Mouse (Mus musculus) layer of hippocampus, postnatal 10 days (tissue): ENCODE data around the gene Fndc4. TPM values are rescaled to one million over a fixed set of nuclear protein-coding genes. Genes with fewer than 3 reads are reported as not detected.

Source experiments
- DNase-seq, 2 experiments: peaks; one replicate each; pipeline ENCODE4 v3.0.0; 2021; ENCODE audit warnings: low spot score in 2 of 2
- total RNA-seq, 2 experiments: library from RNA; stranded (reverse); gene quantifications; 2 replicates each; pipeline ENCODE4 v1.2.3; 2021

Fndc4 gene
- total RNA-seq, 2 experiments from 2014 or later: 164 to 185 TPM

- no peak for DNase-seq
Observed at GRCm38 (mm10) chr5:31266101-31266500, 29.8 kb downstream of the Fndc4 start.

DNA sequence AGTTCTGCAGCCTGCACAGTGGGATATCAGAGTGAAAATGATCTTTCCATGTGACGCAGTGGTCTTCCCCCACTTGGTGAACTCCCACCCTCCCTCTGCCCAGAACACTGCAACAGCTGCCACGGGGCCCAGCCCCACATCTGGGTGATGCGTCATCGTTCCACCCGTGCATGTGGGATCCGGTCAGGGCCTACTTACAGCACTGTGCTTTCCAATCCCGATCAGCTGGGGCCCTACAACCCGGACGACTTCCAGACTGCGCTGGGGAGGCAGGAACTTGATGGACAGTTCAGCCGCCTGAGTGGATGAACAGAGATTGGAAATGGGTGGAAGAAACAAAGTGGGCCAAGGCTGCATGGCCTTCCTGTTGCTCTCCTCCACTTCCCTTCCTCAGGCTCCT is 38.3 kb downstream of the Fndc4 start:
- no peak for DNase-seq

- no peak for DNase-seq
Observed at GRCm38 (mm10) chr5:31255971-31256370, 39.9 kb downstream of the Fndc4 start.

GRCm38 (mm10) chr5:31255381-31255780 is 40.5 kb downstream of the Fndc4 start:
- DNase-seq: no peak

DNA sequence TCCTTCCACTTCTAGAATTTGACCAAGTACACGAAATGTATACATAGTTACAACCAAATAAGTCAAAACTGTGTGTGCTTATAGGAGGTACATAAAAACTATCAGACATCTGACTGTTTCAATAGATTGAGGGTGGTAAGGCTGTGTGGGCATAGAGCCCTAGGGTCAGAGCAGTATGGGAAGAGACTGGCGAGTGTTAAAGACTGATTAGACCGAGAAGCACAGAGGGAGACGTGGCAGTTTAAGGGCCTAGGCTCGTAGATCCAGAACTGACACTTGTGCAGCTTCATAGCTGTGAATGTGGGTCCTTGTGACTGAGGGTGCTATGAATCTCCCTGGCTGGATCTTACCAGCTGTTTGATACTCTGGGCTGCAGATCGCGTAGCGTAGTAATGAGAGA is 41.0 kb downstream of the Fndc4 start:
- DNase-seq: no peak

DNA sequence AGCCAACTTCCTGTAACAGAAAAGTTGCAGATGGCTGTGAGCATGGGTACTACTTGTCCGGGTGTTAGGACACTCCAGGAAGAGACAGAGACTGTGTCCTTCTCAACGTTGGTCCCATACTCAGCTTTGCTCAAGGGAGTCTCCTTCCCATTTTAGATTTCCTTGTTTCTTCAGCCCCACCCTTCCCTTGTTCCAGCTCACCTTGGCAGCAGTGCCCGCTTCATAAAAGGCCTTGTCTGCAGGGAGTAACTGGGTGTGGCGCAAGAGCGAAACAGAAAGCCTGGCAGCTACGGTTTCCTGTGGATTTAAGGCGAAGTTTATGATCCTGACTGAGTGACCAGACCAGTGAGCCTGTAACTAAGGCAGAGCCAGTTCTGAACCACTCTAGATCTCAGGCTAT is 41.4 kb downstream of the Fndc4 start:
- DNase-seq: no peak

DNA sequence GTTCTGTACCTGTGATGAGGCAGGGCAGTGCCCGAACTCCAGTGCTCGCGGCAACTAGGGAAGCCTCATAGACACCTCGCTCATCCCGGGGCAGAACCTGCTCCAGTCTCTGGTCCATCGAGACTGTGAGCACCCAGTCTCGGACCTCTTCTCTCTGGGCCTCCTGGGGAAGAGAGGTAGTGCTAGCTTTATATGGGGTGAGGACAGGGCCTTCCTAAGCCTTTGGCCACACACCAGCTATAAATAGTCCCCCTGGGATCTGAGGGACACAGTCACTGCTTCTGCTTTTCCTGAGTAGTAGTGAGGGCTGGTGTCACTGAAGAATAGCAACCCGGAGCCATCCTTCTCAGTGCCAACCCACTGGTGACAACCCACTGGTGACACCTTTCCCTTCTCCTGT is 42.1 kb downstream of the Fndc4 start:
- no peak for DNase-seq

DNA sequence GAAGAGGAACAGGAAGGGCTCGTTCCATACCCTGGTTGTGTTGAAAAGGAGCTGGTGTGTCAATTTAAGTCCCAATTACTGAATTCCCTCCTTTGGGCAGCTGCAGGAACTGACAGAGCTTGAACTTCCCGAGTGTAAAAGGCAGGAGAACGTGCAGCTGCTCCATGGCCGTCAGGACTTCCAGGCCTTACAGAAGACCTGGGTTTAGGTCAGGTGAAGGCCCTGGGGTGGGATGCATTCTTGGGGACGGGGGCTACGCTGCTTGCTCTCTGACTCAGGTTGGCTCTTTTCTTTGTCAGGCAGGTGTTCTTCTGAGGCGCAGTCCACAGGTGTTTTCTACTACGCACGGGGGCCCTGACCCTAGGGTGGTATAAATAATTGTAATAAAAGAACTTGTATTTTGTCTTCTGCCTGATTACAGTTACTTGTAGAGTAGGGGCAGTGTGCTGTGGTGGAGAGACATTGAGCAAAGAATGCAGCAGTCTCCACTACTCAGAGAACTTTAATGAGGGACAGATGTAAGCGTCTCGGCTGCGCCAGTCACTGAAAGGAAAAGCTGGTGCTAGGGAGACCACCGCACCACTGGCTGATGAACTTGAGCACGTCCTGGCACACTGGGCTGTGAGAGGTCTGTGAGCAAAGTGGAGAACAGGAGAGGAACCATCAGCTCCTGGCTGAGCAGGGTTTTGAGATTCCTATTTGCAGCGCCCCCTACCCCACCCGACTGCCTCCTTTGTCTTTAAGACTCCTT is 42.9 kb downstream of the Fndc4 start:
- DNase-seq: no peak

- DNase-seq: no peak
Observed at GRCm38 (mm10) chr5:31252151-31252550, 43.7 kb downstream of the Fndc4 start.

- DNase-seq: peak; percentile 21 to 34
Observed at GRCm38 (mm10) chr5:31251541-31252101, 44.3 kb downstream of the Fndc4 start, which contains the start of gene Krtcap3. Krtcap3 (plus strand) TSS chr5:31251691.

GRCm38 (mm10) chr5:31250716-31251115 is 45.2 kb downstream of the Fndc4 start:
- DNase-seq: no peak

Other genes with a start within 250 kb of the Fndc4 start
- 10 to 100 TPM; 80.1 to 86.1 TPM for gene Atraid, start 247.8 kb downstream of the Fndc4 start, total RNA-seq
- gene Slc5a6, start 247.2 kb downstream of the Fndc4 start, total RNA-seq: 10 to 100 TPM; 14.2 to 16.6 TPM
- 10 to 100 TPM; 21.2 to 23.2 TPM for gene Cad, start 241.3 kb downstream of the Fndc4 start, total RNA-seq
- not detected for gene Dnajc5g, start 189.8 kb downstream of the Fndc4 start, total RNA-seq
- 10 to 100 TPM; 41.0 to 47.6 TPM for gene Slc30a3, start 187.8 kb downstream of the Fndc4 start, total RNA-seq
- gene Trim54, start 179.4 kb downstream of the Fndc4 start, total RNA-seq: not detected
- gene Ucn, start 157.3 kb downstream of the Fndc4 start, total RNA-seq: not detected
- 10 to 100 TPM; 36.3 to 41.4 TPM for gene Mpv17, start 141.8 kb downstream of the Fndc4 start, total RNA-seq
- 1 to 10 TPM; 2.2 to 2.6 TPM for gene Gm29609, start 116.2 kb downstream of the Fndc4 start, total RNA-seq
- 10 to 100 TPM; 57.4 to 66.3 TPM for gene Gtf3c2, start 115.9 kb downstream of the Fndc4 start, total RNA-seq
- gene Snx17, start 102.9 kb downstream of the Fndc4 start, total RNA-seq: 10 to 100 TPM; 77.1 to 83.3 TPM
- 10 to 100 TPM; 53.0 to 62.7 TPM for gene Eif2b4, start 102.7 kb downstream of the Fndc4 start, total RNA-seq
- 10 to 100 TPM; 28.9 to 33.1 TPM for gene Zfp513, start 93.8 kb downstream of the Fndc4 start, total RNA-seq
- 100 to 1,000 TPM; 102 to 107 TPM for gene Ppm1g, start 75.4 kb downstream of the Fndc4 start, total RNA-seq
- 10 to 100 TPM; 76.3 to 76.6 TPM for gene Nrbp1, start 55.2 kb downstream of the Fndc4 start, total RNA-seq
- gene Gm9970, start 54.8 kb downstream of the Fndc4 start, total RNA-seq: not detected
- 1 to 10 TPM; 2.3 to 2.9 TPM for gene Krtcap3, start 44.4 kb downstream of the Fndc4 start, total RNA-seq
- gene Ift172, start 5.0 kb downstream of the Fndc4 start, total RNA-seq: 10 to 100 TPM; 68.7 to 70.3 TPM
- under 1 TPM; 0.09 to 0.25 TPM for gene Gckr, start 1.4 kb upstream of the Fndc4 start, total RNA-seq
- 10 to 100 TPM; 51.5 to 55.8 TPM for gene Zfp512, start 156.4 kb upstream of the Fndc4 start, total RNA-seq
- under 1 TPM; 0.16 to 0.37 TPM for gene 4930548H24Rik, start 189.7 kb upstream of the Fndc4 start, total RNA-seq
- gene Gpn1, start 198.7 kb upstream of the Fndc4 start, total RNA-seq: 10 to 100 TPM; 34.9 to 37.5 TPM
- 10 to 100 TPM; 52.5 to 52.9 TPM for gene Slc4a1ap, start 230.9 kb upstream of the Fndc4 start, total RNA-seq
- 10 to 100 TPM; 16.5 to 16.6 TPM for gene Supt7l, start 231.7 kb upstream of the Fndc4 start, total RNA-seq